Mouse (Mus musculus): Measurements from ENCODE around the gene Pitpna.
A peak's percentile ranks its signal among the peaks of the same experiment; 100 is the strongest.

The Pitpna gene

DNA sequence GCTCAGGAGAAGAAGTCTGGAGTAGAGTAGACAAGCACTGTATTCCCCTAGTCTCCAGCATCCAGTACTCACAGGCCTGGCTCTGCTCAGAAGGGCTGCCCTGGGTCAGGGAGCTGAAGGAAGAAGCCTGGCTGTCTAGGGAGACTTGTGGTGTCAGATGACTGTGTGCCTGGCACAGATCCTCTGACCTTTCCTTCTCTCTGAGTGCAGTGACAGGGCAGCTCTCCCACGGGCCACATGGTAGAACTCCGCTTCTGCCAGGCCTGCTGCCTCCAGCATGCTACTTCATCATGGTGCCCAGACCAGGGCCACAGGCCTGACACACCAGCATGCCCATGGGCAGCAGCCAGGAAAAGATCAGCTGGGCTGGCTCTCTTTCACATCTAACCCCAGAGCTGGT is 22.0 kb upstream of the Pitpna start:
- DNase-seq: peak; percentile 49

DNA sequence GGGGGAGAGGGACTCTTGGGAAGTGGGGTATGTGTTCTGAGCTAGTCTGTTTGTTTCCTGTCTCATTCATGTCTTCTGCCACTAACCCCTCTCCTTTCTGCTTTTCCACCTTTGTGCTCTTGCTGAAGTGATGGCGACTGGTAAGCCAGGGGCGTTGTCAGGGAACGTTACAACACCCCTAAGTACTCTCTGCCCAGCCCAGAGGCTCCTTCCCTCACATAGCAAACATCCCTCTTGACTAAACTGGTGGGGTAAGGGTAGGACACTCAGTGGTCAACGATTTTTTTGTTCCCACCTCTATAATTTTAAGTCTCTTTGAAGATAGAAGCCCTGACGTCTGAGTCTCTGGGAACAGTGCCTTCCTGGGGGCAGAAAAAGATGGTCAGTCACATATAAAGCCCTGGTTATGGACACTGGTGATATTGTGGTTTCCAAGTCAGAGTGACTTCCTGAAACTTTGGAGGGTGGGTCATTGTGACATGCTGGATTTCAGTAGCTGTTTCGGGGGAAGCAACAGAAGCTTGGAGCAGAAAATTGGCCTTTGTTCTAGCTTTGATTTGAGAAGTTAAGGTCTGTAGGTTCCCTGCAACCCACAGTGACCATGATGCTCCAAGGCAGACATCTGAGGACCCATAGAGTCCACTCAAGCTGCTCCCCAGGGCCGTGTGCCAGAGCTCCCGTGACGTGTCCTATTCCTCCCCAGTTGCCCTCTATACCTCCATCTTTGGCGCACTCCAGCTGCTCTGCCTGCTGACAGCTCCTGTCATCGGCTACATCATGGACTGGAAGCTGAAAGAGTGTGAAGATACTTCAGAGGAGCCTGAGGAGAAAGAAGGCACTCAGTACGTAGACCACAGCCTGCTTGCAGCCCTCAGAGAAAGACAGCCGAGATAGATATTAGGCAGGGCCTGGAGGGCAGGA is 21.4 kb upstream of the Pitpna start:
- DNase-seq: no peak

DNA sequence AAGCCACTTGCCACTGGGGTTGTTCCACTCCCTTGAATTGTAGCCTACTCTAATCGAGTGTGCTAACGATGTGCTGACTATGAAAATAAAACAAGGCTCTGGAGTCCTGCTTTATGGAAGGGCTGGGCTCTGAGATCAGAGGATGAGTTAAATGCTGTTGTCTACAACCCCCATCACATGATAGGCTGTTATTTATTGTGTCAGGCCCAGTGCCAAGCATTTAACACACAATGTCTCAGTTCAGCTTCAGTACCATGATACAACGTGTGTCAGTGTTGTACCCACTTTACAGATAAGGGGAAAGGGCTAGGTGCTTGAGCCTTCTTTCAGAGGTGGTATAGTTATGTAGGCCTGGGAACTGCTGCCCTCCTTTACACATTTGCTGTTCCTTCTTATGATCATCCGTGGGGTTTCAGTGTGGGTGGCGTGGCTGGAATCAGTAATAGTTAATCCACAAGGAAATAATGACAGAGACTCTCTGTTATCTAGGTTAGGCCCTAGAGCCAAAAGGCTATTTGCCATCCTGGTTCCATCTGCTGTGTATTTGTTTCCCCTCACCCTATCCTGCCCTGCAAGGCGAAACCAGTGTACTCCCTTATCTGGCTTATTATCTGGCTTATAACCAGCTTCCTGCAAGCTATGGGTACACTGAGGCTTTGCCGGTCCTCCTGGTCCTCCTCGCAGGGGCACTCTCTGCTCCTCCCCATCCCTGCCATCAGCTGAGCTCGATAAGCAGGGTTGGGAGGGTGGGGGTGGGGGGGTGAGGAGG is 20.4 kb upstream of the Pitpna start:
- no peak for DNase-seq

DNA sequence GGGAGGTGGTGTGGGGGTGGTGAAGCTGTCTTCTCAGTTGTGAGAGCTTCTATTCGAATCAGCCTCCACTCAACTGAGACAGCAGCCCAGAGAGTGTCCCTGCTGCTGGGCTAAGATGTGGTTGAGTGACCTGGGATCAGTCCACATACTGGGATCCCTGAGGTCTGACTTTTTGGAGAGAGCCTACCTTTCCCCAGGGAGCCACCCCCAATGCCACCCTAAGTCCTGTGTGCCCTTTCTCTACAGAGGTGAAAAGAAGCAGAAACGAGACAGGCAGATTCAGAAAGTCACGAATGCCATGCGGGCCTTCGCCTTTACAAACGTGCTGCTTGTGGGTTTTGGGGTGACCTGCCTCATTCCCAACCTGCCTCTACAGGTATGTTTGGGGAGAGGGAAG is 19.8 kb upstream of the Pitpna start:
- no peak for DNase-seq

DNA sequence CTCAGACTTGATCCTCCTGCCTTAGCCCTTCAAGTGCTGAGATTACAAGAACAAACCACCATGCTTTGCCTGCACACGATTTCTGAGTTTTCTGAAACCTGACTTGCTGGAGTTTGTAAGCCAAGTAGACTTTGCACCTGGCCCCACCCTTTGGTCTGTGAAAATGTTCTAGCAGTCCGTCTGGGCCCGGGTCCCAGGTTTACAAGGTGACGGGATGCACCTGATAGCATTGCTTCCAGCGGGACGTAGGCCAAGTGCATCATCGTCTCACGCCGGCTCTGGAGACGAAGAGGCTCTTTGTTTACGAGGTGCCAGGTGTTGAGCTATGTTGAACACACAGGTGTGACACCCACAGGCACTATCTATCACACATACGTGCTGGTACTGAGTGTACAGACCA is 18.9 kb upstream of the Pitpna start:
- DNase-seq: no peak

DNA sequence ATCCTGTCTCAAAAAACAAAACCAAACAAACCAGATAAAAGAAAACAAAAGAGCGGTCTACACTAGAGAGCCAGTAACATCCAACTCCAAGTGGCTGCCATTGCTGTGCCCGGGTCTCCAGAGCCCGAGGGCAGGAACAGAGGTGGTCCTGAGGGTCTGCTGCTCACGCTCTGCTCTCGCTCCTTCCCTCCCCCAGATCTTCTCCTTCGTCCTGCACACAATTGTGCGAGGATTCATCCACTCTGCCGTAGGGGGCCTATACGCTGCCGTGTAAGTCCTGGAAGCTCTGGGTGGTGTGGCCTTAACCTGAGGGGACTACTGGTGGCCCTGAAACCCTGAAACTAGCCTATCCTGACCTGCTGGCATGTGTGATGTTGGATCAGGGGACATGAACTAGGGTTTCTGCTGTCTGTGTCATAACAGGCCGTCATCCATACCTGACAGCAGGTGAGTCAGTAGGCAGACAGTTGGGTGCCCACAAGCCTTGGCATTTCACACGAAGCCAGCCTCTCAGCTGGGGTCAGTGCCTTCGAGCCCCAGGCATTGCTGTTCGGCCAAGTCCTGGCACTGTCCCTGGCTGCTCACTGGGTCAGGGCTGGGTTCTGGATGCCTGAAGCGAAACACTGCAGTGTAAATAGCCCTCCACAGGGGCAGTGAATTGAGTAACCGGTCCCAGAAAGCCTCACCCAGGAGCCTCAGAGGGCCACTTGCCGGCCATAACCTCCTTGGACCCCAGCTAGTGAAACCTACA is 17.3 kb upstream of the Pitpna start:
- no peak for DNase-seq

DNA sequence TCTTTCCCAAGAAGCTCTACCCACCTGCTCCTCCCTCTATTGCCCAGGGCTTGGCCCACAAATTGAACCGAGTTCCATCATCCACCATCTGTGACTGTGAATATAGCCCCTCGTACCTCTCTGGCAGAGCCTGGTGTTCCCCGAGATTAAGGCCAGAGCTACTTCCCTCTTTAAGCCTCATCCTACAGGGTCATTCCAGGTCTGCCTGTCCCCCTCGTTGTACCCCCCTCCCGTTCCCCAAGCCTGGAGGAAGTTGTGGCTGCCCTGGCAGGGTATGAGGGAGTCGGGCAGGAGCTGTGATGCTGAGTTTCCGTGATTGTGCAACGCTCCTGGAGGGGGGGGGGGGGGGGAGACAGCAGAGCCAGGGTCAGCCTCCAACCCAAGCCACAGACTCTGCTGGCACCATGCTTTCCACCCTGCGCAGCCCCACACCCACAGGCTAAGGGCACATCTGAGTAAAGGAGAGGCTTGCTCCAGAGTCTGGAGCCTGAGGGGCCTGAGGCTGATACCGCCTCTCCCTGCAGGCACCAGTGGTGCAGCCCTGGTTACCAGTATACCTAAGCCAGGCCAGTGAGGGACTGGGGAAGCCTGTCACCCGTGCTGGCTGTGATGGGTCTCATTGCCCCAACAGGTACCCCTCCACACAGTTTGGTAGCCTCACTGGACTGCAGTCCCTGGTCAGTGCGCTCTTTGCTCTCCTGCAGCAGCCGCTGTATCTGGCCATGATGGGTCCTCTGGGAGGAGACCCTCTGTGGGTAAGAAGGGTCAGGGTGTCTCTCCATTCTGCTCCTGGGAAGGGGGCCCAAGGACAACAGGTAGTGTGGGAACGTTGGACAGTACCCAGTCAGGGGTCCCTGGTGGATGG is 16.5 kb upstream of the Pitpna start:
- peak; percentile 48 for DNase-seq

DNA sequence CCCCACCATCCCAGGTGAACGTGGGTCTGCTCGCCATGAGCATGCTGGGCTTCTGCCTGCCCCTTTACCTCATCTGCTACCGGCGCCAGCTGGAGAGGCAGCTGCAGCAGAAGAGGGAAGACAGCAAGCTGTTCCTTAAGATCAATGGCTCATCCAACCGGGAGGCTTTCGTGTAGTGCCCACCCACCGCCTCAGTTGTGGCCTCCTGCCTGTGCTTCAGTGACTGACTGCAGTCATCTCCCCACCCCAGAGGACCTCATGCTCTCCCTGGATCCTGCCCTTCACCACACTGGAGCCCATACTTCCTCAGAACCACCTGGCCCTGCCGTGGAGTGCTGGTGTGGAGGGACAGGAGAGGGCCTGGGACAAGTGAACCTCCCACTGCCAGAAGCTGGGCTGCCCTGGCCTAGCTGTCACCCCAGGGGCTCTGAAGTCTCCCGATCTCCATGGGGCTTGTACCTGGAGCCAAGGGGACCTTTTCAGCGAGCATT is 15.6 kb upstream of the Pitpna start:
- no peak for DNase-seq

DNA sequence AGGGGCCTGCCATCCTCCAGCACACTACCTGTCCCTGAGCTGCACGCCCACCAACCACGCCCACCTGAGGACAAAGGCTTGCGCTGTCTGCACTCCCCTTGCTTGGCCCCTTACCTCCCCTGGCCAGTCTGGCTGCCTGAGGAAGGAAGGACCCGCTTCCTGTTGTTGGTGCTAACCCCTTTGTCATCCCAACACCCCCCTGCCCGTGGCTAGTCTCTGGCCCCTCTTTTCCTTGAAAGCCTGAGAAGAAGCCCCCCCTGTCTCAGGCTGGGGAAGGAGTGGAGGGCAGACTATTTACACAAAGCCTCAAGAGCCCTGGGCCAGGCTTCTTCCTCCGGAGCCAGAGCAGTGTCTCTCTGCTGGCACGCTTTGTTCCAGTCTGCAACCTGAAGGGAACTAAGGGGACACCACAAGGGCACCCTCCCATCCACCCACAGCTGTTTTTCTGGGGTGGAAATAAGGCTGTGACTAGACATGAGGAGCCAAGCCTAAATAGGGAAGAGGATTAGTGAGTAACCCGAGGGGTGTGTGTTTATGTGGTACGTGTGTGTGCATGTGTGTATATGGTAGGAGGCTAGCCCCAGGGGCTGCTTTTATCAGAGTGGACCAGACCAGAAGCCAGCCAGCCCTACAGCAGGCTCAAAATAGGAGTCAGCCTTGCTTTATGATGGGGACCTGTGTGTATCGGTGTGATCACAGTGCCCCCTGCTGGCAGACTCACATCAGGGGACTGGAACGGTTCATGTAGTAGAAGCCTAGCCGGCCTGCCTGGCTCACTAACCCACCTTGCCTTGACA is 14.8 kb upstream of the Pitpna start:
- DNase-seq: peak; percentile 94

DNA sequence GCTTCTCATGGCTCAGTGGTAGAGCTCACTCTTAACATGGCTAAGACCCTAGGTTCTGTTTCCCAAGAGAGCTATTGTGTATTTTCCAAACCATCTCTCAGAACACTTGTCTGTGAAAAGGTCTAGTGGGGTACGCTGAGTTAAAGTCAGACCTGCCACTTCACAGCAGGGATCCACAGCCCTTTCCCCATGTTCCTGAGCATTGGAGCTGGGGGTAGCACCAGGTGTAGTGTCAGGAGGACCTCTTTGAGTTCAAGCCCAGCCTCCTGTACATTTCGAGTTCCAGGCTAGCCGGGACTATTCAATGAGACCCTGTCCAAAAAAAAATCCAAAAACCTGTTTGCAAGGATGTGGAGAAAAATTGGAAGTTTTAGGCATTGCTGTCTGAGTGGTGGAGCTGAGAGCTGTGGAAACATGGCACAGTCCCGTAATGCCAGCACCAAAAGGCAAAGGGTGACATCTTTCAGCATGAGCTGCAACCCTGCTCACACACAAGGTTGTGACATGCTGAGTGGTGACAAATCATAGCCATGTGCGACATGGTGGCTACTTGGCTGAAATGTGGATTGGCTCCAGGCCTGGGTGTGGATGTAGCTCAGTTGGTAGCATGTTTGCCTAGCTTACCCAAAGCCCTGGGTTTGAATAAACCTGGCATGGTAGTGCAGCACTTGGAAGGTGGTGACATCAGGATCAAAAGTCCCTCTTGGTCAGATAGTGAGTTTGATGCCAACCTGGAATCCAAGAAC is 13.3 kb upstream of the Pitpna start:
- DNase-seq: no peak

DNA sequence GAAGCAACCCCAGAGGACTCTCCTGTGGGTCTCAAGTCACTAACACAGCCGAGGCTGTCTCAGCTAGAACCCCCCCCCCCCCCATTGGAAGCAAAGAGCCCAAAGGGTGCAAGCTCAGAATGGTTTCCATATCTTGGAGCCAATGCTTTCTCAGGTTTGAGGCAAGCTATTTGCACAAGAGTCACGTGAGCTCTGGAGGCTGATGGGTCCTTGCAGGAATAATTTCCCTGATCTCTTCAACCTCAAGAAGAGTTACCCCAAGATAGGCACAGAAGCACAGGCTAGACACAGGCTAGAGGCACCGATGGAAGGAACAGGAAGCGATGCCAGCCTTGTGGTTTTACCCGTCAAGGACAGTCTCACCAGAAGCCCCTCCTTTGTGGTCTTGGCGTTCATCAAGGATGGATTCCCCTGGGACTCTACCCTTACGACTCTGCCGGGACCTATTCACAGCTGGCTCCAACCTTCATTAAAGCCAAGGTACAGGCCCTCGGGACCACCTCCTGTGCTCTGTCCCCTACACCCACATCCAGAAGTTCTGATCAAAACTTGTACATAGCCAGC is 12.3 kb upstream of the Pitpna start:
- no peak for DNase-seq

DNA sequence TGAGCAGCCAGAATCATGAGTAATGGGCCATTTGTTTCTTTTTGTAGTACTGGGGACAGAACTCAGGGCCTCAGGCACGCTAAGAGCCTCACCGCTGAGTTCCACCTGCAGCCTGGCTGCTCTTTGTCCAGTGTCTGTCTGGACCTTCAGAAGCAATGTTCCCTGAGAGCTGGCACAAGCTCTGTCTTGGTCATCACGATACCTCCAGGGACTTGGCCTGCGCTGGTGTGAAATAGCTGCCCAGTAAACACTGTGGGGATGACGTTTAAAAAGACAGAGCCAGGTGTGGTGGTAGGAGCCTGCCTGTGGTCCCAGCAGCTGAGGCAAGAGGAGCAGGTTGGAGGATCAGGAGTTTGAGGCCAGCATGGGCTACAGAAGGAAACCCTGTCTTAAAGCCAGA is 9.3 kb upstream of the Pitpna start:
- no peak for DNase-seq

DNA sequence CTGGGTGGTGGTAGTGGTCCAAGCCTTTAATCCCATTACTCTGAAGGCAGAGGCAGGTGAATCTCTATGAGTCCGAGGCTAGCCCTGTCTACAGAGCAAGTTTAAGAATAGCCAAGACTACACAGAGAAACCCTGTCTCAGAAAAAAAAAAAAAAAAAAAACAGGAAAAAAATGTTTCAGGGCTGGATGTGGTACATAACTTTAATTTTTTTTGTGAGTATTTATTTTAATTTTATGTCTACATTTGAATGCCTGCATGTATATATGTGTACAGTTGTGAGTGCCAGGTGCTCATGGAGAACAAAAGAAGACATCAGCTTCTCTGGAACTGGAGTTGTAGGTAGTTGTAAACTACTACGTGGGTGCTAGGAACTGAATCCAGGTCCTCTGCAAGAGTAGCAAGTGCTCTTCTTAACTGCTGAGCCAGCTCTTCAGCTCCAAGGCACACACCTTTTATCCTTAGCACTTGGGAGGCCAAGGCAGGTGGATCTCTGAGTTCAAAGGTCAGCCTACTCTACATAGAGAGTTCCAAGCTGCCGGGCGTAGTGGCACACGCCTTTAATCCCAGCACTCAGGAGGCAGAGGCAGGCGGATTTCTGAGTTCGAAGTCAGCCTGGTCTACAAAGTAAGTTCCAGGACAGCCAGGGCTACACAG is 6.3 kb upstream of the Pitpna start:
- no peak for DNase-seq

DNA sequence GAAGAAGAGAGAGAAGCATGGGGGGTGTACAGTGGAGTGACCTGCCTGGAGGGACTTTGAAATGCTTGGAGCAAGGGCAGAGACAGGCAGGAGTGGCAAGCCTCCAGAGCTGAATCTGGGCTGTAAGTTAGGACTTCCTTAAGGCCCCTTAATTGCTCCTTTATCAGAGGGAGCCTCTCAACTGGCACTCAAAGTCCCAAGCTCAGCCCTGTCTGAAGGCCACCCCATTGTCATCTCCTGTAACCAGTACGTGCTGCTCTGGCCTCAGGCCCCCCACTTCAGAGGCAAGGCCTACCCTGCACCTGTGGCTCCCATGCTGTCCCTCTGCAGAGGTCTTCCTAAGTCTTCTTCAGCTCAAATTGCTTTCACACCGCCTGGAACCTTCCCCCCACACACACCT is 4.4 kb upstream of the Pitpna start:
- DNase-seq: no peak

DNA sequence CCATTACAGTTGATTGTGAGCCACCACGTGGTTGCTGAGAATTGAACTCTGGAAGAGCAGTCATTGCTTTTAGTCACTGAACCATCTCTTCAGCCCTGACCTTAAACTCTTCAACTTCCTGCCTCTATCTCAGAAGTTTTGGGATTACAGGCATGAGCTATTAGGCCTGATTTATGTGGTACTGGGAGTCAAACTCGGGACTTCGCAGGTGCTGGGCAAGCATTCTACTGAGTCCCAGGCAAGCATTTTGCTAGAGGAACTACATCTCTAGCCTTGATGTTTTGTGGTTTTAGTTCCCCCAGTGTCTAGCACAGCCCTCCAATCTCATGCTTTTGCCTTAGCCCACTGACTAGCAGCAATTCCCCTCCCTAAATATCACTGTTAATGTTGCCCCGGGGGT is 2.8 kb upstream of the Pitpna start:
- no peak for DNase-seq

DNA sequence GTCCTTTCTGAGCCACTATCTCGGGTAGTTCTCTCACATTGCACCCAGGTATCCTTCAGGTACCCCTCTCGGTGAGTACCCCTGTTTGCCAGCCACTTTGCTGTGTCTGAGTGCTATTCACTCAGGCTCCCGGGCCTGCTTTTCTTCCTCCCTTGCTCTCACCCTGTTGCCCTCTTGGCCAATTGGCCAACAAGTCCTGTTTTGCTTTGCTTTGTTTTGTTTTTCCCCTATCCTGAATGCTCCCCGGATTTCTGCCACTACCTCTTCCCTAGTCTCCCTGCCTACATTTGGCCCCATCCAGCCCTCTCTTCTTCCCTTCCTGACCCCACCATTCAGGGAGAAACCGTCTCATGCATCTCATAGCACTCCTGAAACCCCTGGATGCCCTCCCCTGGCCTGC is 1.9 kb upstream of the Pitpna start:
- DNase-seq: no peak

DNA sequence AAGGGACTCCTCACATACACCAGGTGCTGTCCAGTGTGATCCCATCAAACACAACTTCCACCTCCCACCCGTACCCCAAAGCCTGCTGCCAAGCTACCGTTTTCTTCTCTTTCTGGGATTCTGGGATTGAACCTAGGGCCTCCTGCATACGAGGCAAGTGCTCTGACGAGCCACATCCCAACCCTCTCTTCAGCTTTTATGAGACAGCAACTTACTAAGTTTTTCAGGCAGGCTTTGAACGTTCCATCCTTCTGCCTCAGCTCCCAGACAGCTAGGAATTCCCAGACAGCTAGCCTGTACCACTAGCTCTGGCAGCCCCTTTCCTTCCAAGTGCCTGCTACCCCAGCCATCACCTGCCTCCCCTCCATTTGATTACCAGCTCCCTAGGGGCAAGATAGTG is 934 bp upstream of the Pitpna start:
- no peak for DNase-seq

DNA sequence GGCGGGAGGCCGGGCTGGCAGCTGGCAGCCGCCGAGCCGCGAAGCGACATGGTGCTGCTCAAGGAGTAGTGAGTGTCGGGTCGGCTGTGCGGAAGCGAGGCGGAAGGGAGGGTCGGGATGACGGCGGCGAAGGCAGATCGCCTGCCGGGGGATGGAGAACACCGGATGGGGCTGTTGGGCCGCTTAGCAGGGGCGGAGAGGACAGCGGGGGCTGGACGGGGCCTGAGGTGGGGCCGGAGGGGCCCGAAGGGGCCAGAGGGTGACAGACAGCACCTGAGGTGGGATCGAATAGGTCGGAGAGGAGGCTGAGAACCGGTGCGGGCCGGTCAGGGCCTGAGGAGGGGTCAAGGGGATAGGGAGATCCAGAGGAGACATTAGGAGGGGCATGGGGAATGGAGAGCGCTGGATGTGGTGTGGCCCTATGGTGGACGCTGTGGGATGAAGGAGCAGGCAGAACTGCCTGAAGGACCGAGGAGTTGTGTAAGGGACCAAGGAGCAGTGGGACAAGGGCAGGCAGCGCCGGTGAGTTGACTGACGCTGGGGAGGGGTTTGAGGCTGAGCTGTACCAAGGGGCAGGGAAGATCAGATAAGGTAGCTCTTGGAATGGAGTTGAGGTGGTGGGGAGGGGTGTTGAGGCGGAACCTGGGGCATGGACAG is 516 bp downstream of the Pitpna start:
- no peak for DNase-seq

DNA sequence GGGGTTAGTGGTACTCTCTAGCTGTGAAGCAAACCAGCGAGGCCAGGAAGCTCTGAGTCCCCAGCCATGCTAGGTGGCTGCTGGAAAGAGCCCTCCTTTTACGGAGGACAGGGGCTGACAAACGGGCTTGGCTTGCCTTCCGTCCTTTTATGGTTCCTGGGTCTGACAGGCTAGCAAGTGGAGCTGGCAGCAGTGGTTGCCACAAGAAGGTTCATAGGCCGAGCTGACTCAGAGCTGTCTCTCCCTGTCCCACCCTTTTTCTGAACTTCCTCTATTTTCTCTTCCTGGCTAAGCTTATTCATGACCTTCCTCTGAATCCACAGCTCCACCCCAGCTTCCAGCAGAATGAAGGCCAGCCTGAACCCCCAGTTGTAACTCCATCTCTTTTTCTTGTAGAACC is 4.7 kb downstream of the Pitpna start:
- peak; percentile 26 for DNase-seq
